Mouse (Mus musculus): ENCODE measurements around the gene Pdcd7.
"Not testable (repeated sequence)": the region's sequence is repeated elsewhere in the genome, so short reads cannot be mapped to it uniquely, and the experiment has no call there.

GRCm38 (mm10) chr9:65345439-65345838 lies 465 bp upstream of the Pdcd7 start:
- TF ChIP-seq POLR2A (IDR thresholded peaks at IDR 0.05; ENCODE audit: borderline replicate concordance, extremely low read depth, insufficient read depth, insufficient read length, poor library complexity, severe bottlenecking); CTCF (IDR thresholded peaks at IDR 0.05; ENCODE audit: borderline replicate concordance, extremely low read depth, insufficient read depth, insufficient read length): not testable (repeated sequence)
